Mouse (Mus musculus) left cerebral cortex, adult 9 months (tissue): ENCODE measurements around the gene Kansl1.
"Not testable (repeated sequence)": the region's sequence is repeated elsewhere in the genome, so short reads cannot be mapped to it uniquely, and the experiment has no call there.

Source experiments
- DNase-seq, 2 experiments: peaks; one replicate each; pipeline ENCODE4 v3.0.0; 2022; ENCODE audit warnings: low spot score in 2 of 2

The Kansl1 gene

DNA sequence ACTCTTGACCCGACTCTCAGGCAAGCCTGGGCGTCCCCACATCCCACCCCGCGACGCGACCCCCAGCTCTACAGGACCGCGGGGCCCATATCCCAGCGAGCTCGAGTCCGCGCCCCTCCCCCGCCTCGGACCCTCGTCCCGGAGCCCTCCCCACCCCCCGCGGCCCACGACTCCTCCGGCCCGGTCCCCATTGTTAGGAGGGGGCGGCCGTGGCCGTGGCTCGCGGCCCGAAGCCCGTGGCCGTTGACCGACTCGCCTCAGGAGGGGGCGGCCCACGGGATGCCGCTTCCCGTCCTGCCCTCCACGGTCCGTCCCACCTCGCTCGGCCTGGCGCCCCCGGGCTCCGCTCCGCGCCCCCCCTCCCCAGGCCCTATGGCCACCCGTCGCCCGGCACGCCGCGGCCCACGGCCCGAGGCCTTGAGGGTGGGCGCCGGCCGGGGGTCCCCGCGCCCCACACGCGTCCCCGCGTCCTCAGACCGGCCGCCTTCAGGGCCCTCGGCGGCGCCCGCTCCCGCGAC is at the start of gene Kansl1:
TSS of gene Kansl1 (minus strand) at position 111 of the 518 bp plus-strand sequence.
- no peak for DNase-seq

GRCm38 (mm10) chr11:104512436-104512835 is 43.8 kb upstream of the Kansl1 start:
- DNase-seq = no peak

DNA sequence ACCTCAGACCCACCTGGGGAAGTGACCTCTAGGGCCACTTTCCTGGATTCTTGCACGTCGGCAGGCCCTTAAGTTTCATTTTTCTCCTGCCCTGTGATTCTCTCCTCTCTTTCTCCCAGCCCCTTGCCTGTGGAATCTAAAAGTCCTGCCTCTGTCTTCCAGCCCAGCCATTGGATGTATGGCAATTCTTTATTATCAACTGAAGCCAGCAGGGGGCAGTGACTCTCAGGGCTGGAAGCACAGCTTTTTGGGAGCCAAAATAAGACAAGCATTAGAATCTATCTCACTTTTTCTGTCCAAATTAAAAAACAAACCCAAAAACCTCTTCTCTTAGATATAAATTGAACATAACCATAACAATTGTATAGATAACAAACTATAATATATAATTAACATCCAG is 41.9 kb upstream of the Kansl1 start:
- no peak for DNase-seq

DNA sequence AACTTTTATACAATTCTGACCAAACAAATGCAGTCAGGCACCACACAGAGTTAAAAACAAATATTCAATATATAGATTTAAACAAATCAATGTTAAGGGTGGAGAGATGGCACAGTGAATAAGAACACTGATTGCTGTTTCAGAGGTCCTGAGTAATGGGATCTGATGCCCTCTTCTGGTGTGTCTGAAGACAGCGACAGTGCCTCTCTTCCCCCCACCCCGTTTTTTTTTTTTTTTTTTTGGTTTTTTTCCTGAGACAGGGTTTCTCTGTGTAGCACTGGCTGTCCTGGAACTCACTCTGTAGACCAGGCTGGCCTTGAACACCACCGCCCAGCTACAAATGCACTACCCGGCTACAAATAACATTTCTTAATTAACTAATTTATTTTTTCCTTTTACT is 39.8 kb upstream of the Kansl1 start:
- DNase-seq = no peak

DNA sequence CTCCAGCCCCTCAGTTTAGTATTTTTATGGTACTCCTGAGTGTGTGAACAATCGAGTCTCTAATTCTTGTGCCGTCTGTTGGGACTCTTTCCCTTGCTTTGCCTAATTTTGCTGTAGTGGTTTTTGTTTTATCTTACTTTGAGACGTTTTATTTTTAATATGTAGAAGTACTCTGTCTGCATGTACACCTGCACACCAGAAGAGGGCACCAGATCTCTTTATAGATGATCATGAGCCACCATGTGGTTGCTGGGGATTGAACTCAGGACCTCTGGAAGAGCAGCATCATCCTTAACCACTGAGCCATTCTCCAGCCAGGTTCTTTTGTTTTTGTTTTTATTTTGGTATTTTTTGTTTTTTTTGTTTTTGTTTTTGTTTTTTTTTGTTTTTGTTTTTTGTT is 19.6 kb upstream of the Kansl1 start:
- DNase-seq = no peak

GRCm38 (mm10) chr11:104481971-104482370 is 13.3 kb upstream of the Kansl1 start:
- no peak for DNase-seq

DNA sequence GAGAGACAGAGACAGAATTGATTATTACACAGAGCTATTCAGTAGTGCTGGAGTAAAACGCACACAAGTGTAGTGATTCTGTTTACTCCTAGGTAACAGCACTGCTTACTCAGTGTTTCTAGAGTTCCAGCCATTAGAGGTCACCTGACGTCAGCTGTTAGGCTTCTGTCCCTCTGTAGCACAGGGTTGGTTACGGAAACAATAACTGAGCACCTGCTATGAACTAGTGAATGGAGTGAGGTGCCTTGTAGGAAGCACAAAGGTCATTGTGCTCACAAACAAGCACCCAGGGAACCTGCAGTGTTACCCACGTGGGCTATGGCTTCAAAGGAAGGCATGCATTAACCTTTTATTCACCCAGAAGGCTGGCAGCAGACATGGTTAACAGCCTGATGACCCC is 10.8 kb upstream of the Kansl1 start:
- DNase-seq = no peak

DNA sequence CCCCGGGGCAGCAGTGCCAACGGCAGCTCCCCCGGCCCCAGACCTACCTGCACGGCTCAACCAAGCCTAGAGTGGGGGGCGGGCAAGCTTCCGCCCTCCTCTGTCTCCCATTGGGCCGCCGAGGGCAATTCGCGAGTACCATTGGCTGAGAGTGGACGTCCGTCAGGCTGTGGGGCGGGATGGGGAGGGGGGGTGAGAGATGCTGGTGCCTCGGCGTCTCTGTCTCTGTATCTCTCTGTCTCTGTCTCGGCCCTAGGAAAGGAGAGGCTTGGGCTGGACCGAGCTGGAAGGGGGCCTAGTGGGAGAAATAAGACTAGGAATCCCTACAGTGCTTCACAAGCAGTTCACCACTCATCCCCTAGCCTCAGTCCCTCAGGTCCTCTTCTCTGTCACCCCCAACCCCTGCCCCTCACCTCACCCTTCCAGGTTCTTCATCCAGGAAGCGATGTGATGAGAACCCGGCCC is 742 bp upstream of the Kansl1 start:
- peak; percentile 66 to 90 for DNase-seq

DNA sequence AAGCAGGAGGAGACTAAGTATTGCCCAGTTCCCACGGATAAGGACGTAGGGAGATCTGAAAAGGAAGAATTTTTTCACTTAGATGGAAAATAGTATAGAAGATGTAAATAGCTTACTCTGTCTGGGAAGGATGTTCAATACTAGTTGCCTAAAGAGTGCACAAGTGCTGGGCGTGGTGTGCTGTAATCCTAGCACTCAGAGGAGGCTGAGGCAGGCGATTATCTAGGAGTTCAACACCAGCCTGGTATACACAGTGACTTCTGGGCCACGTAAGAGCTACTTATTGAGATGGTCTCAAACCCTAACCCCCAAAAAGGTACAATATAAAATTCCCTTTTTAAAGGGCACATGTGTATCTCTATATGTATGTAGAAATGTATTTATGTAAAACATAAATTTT is 963 bp downstream of the Kansl1 start:
- no peak for DNase-seq

- peak in 1 of 2 experiments; percentile 71 for DNase-seq
These were observed 7.1 kb downstream of the Kansl1 start for GRCm38 (mm10) chr11:104461551-104461950.

- DNase-seq = no peak
These were observed 9.0 kb downstream of the Kansl1 start for GRCm38 (mm10) chr11:104459671-104460070.

DNA sequence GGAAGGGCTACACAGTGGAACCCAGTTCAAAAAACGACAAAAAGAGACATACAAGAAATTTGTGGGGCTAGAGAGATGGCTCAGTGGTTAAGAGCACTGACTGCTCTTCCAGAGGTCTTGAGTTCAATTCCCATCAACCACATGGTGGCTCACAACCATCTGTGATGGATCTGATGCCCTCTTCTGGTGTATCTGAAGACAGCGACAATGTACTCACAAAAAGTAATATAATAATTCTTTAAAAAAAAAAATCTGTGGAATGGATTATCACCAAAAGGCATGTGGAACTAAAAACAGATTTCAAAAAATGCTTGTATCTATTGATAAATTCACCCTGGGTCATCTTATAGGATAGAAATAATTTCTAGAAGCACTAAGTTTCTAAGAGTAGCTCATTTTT is 10.2 kb downstream of the Kansl1 start:
- DNase-seq = no peak

GRCm38 (mm10) chr11:104452709-104453108 is 16.0 kb downstream of the Kansl1 start:
- no peak for DNase-seq

DNA sequence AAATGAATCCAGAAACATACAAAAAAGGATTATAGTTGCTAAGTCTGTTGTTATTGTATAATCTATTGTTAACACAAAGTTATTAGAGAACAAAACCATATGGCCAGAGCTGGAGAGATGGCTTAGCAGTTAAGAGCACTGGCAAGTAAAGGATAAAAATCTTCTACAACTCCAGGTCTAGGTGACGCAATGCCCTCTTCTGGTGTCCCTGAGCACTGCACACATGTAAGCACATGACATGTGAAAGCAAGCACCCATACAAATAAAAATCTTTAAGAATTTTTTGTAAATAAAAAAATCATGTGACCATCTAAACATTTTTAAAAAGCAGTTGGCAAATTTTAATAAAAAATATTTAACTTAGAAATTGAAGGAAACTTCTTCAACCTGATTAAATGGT is 17.4 kb downstream of the Kansl1 start:
- no peak for DNase-seq

- DNase-seq = not testable (repeated sequence)
These were observed 20.2 kb downstream of the Kansl1 start for GRCm38 (mm10) chr11:104448499-104448898.

DNA sequence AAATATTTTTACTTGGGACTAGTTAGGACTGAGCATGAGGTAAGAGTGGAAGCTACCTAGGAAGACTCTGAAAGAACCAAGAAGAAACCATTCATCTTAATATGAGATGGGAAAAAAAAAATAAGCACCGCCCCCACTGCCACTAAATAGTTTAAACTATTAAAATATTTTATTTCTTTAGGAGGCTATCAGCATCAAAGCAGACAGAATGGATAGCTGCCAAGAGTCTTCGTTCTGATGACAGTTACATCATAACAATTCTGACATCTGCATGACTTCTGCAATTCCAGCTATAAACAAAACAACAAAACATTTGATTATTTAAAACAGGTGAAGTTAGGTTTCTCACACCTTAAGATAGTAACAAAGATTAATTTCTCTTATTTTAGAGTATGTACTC is 23.1 kb downstream of the Kansl1 start:
- no peak for DNase-seq

DNA sequence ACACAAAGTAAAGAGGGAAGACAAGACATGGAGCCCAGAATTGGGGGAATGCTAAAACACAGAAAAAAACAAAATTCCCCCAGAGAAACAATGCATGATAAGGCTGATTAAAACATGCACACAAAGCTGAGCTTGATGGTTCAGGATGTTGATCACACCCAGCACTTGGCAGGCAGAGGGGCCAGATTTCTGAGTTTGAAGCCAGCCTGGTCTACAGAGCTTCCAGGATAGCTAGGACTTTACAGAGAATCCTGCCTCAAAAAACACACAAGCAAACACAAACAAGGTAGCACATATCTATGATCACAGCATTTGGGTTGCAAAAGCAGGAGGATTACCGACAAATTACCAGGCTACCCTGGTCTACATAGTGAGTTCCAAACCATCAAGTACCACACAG is 23.6 kb downstream of the Kansl1 start:
- no peak for DNase-seq

DNA sequence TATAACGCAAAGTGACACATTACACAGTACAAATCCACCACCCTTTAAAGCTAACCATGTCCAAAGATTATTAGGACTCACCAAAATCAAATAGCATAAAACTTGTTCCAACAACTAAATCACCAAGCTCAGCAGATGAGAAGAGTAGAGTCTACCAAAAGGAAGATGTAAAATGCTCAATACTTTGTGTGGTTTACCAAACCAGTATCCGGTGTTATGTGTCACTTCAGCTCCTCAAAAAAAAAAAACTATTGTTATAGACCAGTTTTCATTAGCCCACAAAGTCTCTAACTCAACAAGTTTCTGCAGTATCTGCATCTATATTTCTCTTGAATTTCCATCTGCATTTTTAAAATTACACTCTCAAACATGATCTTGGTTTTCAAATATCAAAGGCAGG is 25.3 kb downstream of the Kansl1 start:
- DNase-seq = no peak

DNA sequence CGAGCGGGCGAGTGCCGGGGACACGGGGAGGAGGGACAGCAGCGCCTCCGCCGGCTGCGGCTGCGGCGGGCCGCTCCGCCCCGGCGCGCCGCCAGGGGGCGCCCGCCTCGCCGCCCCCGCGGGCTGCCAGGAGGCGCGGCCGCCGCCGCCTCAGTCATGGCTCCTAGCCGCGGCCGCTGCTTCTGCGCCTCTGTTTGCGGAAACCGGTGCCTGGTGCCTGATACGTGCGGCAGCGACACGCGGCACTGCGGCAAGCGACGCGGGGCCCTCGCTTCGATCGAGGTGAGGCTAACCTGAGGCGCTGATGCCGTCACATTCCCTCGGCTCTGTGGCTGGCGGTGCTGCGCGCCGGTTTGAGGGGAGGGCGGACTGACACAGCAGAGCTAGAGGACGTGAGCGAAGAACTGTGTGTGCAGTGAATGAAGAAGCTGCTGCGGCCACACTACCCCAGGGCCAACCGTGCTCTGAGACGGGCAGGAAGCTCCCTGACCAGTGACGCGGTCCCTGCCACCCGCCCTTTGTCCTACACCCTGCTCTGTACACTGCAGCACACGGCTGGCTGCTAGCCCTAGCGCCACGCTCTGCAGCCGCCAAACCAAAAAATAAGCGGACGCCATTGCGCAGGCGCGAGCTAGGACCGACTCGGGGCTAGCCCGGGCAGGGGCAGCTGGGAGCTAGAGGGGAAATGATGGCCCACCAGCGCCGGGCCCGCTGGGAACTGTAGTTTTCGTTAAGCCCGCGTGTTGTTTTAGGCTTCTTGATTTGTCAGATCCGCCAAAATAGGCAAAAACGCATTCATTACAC is 26.1 kb downstream of the Kansl1 start:
- peak; percentile 69 to 89 for DNase-seq

DNA sequence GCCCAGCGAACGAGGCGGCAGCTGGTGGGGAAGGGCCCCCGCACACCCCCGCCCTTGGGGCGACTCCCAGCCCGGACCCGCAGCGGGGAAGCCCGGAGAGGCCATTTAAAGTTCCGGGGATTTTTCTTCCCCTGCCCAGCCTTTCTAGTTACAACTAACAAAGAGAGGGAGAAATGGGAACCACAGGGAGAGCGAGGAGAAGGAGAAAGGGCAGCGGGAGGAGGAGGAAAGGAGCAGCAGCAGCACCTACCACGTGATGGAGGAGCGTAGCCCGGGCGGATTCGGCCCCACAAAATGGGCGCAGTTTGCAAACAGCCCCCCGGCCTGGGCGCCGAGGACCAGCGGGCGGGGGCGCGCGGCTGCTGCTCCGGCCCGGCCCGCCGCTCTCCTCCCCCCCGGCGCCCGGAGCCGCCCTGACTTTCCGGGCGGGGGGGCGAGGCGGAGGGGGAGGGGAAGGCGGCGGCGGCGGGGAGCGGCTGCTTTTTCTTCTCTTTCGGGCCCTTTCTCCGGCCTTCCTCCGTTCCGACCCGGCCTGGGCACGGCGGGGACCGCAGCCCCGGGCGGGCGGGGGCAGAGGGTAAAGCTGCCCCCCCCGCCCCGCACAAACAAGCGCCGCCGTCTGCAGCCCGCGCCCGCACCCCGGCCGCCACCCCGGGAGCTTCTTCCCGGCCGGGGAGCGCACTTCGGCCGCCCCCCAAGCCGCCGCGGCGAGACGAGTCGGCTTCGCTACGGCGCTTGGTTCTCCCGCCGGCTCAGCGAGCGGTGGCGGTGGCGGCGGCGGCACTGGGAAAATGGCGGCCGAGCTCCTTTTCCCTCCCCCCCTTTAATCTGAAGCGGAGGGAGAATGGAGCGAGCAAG is 27.0 kb downstream of the Kansl1 start:
- DNase-seq = peak; percentile 57 to 78

DNA sequence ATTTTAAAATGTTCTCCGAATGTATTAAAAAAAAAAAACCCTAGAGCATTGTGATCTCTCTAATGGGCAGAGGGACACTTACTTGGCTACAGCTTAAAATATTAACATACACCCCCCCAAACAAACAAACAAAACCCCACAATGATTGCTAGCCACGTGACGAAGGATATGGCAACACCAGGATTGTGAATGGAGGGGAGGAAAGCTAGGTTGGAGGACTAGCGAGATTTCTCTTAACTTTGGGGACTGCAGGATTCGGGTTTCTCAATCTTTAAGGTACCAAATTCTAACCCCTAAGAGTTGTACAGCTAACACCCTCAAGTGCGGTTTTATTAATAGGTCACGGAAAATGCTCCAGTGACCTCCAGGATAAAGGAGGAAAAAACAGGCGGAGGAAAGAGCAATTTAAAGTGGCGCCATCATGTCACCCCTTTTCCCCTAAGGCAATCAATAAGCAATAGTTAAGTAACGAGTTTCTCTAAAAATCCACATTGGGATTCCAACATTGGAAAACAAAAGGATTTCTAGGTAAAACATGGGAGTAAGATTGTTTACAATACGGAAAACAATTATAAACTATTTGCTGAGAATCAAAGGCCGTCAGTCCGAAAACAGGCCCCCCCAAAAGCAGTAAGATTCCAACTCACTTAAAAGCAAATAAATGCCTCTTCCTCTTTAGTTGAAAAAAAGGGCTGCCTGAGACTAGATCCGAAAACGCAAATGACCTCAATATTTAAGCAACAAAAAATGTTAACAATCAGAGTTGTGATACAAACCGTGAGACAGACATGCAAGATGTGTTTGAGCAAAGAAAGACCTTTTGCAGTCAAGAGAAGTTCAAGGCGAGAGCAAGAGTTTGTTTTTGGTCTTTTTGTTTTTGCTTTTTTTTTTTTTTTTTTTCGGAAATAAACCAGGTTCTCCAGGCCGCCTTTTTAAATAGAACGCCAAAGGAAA is 27.9 kb downstream of the Kansl1 start:
- DNase-seq = no peak
